ENCODE assay signal across 23 mouse cellular contexts in genomic region chr13:37773476-37773875, GRCm38 (mm10). TPM values are rescaled to one million over a fixed set of nuclear protein-coding genes. Genes with fewer than 3 reads are reported as not detected.
A peak's percentile ranks its signal among the peaks of the same experiment; 100 is the strongest.
DNase-seq lines count a peak whose midpoint lies in the region; ATAC-seq and TF ChIP-seq lines count a peak whose summit lies in the region.
"Had no signal": no experiment of that assay in that cellular context is flagged by ENCODE, and none has a peak within 500 bp of the region (broad histone marks: within the 10 kb centered on the region; RNA-seq: fewer than 3 reads in every experiment).

No protein-coding gene starts in this region.

- TF ChIP-seq EP300 in ES-Bruce4 (IDR thresholded peaks at IDR 0.05; ENCODE audit: insufficient read depth, low read depth, low read length) = peak; percentile 57; the same call in 1 of the 2 replicates

- H3K9ac ChIP-seq in ES-Bruce4 (ENCODE audit: low read depth, poor library complexity, severe bottlenecking) = no peak overlapping the region
- H3K9ac ChIP-seq in midbrain, postnatal 0 days (replicated peaks; ENCODE audit: low read length, poor library complexity, severe bottlenecking) = no peak overlapping the region
- H3K9ac ChIP-seq: embryonic facial prominence, embryonic 13.5 days; forebrain, embryonic 12.5 days; forebrain, embryonic 15.5 days; hindbrain, embryonic 12.5 days; hindbrain, embryonic 15.5 days had no signal

- no peaks in the 10 kb centered on the region for H3K36me3 ChIP-seq in ES-Bruce4 (ENCODE audit: control insufficient read depth, insufficient read depth, low read length, poor library complexity, severe bottlenecking)
- no peaks in the 10 kb centered on the region for H3K36me3 ChIP-seq in midbrain, postnatal 0 days (ENCODE audit: insufficient read depth, low read length)
- H3K36me3 ChIP-seq: embryonic facial prominence, embryonic 10.5 days; embryonic facial prominence, embryonic 13.5 days; forebrain, embryonic 12.5 days; forebrain, embryonic 15.5 days; hindbrain, embryonic 12.5 days; hindbrain, embryonic 15.5 days had no signal

- peaks cover 2% of the 10 kb centered on the region for H3K27me3 ChIP-seq in ES-Bruce4 (ENCODE audit: control insufficient read depth, insufficient read depth, low read length, poor library complexity, severe bottlenecking)
- H3K27me3 ChIP-seq in midbrain, postnatal 0 days (ENCODE audit: insufficient read depth, low read length) = no peaks in the 10 kb centered on the region; the same call in 1 of the 2 replicates

- no peak for TF ChIP-seq CTCF in ES-Bruce4 (IDR thresholded peaks at IDR 0.05; ENCODE audit: low read depth, low read length)
- TF ChIP-seq CTCF in midbrain, postnatal 0 days (IDR thresholded peaks at IDR 0.05) = no peak

- no peak overlapping the region for H3K4me2 ChIP-seq in midbrain, postnatal 0 days (ENCODE audit: low read depth, low read length, poor library complexity, severe bottlenecking)
- H3K4me2 ChIP-seq: embryonic facial prominence, embryonic 13.5 days; forebrain, embryonic 12.5 days; forebrain, embryonic 15.5 days; heart, embryonic 11.5 days; hindbrain, embryonic 12.5 days; hindbrain, embryonic 15.5 days had no signal

- no peaks in the 10 kb centered on the region for H3K9me3 ChIP-seq in ES-Bruce4 (replicated peaks; ENCODE audit: control insufficient read depth, insufficient read depth, low read length, poor library complexity, severe bottlenecking)
- no peaks in the 10 kb centered on the region for H3K9me3 ChIP-seq in midbrain, postnatal 0 days (ENCODE audit: low read length)
- H3K9me3 ChIP-seq: embryonic facial prominence, embryonic 10.5 days; embryonic facial prominence, embryonic 13.5 days; forebrain, embryonic 12.5 days; forebrain, embryonic 15.5 days; hindbrain, embryonic 12.5 days; hindbrain, embryonic 15.5 days had no signal

- no peak for ATAC-seq in CD4-positive, CD25-positive, alpha-beta regulatory T cell, adult 4 months
- no peak for ATAC-seq in midbrain, postnatal 0 days (ENCODE audit: low FRiP score)
- ATAC-seq: forebrain, embryonic 15.5 days; intestine, postnatal 0 days had no signal

- H3K4me1 ChIP-seq in ES-Bruce4 (ENCODE audit: control insufficient read depth, insufficient read depth, low read length) = peaks cover 4% of the 10 kb centered on the region
- no peaks in the 10 kb centered on the region for H3K4me1 ChIP-seq in midbrain, postnatal 0 days (ENCODE audit: insufficient read depth, low read length)

- DNase-seq in heart, adult 11 months = peak; percentile 30
- DNase-seq in heart, adult 8-10 months (ENCODE audit: low spot score) = no peak
- DNase-seq in R1 (ENCODE audit: low read depth, low spot score) = peak; percentile 88
- no peak for DNase-seq in midbrain, postnatal 0 days (ENCODE audit: low spot score)
- DNase-seq: adrenal gland, adult 8-10 months; adrenal gland, postnatal 25 days; cerebellum, adult 11-12 months; cerebellum, adult 8-10 months; cerebellum, postnatal 10 days; gastrocnemius, postnatal 25 days; heart, adult 2 months; kidney, adult 2 months had no signal

- no peak overlapping the region for H3K27ac ChIP-seq in ES-Bruce4 (ENCODE audit: insufficient read depth, low read length)
- no peak overlapping the region for H3K27ac ChIP-seq in midbrain, postnatal 0 days (ENCODE audit: low read depth, low read length)
- H3K27ac ChIP-seq: embryonic facial prominence, embryonic 10.5 days; embryonic facial prominence, embryonic 13.5 days; forebrain, embryonic 12.5 days; forebrain, embryonic 15.5 days; heart, adult 2 months; hindbrain, embryonic 12.5 days; hindbrain, embryonic 15.5 days had no signal

- no peak overlapping the region for H3K4me3 ChIP-seq in ES-Bruce4 (ENCODE audit: low read depth, low read length)
- H3K4me3 ChIP-seq in midbrain, postnatal 0 days (ENCODE audit: low read depth, low read length) = no peak overlapping the region
- H3K4me3 ChIP-seq: embryonic facial prominence, embryonic 10.5 days; embryonic facial prominence, embryonic 13.5 days; erythroblast, embryonic 14.5 days; forebrain, embryonic 12.5 days; forebrain, embryonic 15.5 days; heart, adult 2 months; hindbrain, embryonic 12.5 days; hindbrain, embryonic 15.5 days had no signal

- no peak for TF ChIP-seq POLR2A in ES-Bruce4 (IDR thresholded peaks at IDR 0.05; ENCODE audit: insufficient read depth, low read length)

RNA-seq across cellular contexts. Expression of gene Rreb1, which starts 4.7 kb away (rescaled TPM):
- 10 to 100 TPM; 44.5 to 54.0 (median 52.6) TPM for total RNA-seq in heart, adult 8-10 months (2022)
- polyA plus RNA-seq in ES-Bruce4 (2011; ENCODE audit: insufficient read depth, insufficient read length, low read depth, missing spikeins) = 25.9 and 31.5 TPM in 2 replicates
- 1 to 10 TPM; 6.7 to 7.9 TPM for polyA plus RNA-seq in CD4-positive, CD25-positive, alpha-beta regulatory T cell, adult 4 months (2017; shearing (Covaris generic))
- 4.3 TPM in 2 replicates for total RNA-seq in midbrain, postnatal 0 days (2014; rRNA removed)
- polyA plus RNA-seq in midbrain, postnatal 0 days (2015; fragmentation: Nextera tagmentation; extraction: Ambion mirVana) = 1.4 and 2.0 TPM in 2 replicates

Comparison
In these comparisons a context has a peak if more than half of its experiments do, and no peak if none do; other contexts are left out.
1. DNase-seq: peak in heart, adult 11 months (single experiment) and R1 (single experiment); none in heart, adult 8-10 months (single experiment) and midbrain, postnatal 0 days (single experiment).